16 mouse cellular contexts compared by ENCODE assay signal in genomic region chr5:119047581-119047980, GRCm38 (mm10).
"Had no signal": no experiment of that assay in that cellular context is flagged by ENCODE, and none has a peak within 500 bp of the region (broad histone marks: within the 10 kb centered on the region; RNA-seq: fewer than 3 reads in every experiment).

No protein-coding gene starts in this region.

- H3K27me3 ChIP-seq: midbrain, embryonic 12.5 days; midbrain, embryonic 15.5 days; neural tube, embryonic 12.5 days; stomach, embryonic 15.5 days had no signal

- H3K36me3 ChIP-seq: midbrain, embryonic 10.5 days; midbrain, embryonic 12.5 days; midbrain, embryonic 15.5 days; neural tube, embryonic 12.5 days; stomach, embryonic 15.5 days had no signal

- H3K4me1 ChIP-seq: midbrain, embryonic 10.5 days; midbrain, embryonic 12.5 days; midbrain, embryonic 15.5 days; neural tube, embryonic 12.5 days had no signal

- H3K9ac ChIP-seq: liver, embryonic 14.5 days; lung, embryonic 14.5 days; midbrain, embryonic 12.5 days; midbrain, embryonic 15.5 days; neural tube, embryonic 12.5 days; stomach, embryonic 15.5 days had no signal

- H3K4me2 ChIP-seq: lung, embryonic 14.5 days; midbrain, embryonic 12.5 days; midbrain, embryonic 15.5 days; neural tube, embryonic 12.5 days; stomach, embryonic 15.5 days had no signal

- H3K4me3 ChIP-seq: midbrain, embryonic 10.5 days; midbrain, embryonic 12.5 days; midbrain, embryonic 15.5 days; neural tube, embryonic 12.5 days; stomach, embryonic 15.5 days had no signal

- DNase-seq: lung, adult 18-20 months; lung, embryonic 14.5 days; lung, postnatal 10 days; lung, postnatal 4 days; right cerebral cortex, postnatal 25 days; right cerebral cortex, postnatal 4 days; thymus, adult 2 months; thymus, postnatal 25 days; thymus, postnatal 4 days had no signal

- H3K9me3 ChIP-seq: midbrain, embryonic 10.5 days; midbrain, embryonic 12.5 days; midbrain, embryonic 15.5 days; neural tube, embryonic 12.5 days; stomach, embryonic 15.5 days had no signal

- ATAC-seq: midbrain, embryonic 15.5 days had no signal

- H3K27ac ChIP-seq: liver, embryonic 14.5 days; midbrain, embryonic 10.5 days; midbrain, embryonic 12.5 days; midbrain, embryonic 15.5 days; neural tube, embryonic 12.5 days; stomach, embryonic 15.5 days; stomach, postnatal 0 days had no signal
